Mouse (Mus musculus) adrenal gland, postnatal 36 days (tissue): Measurements from ENCODE around the gene Cacna2d1. TPM values are rescaled to one million over a fixed set of nuclear protein-coding genes. Genes with fewer than 3 reads are reported as not detected.

Source experiments
- DNase-seq, 2 experiments: peaks; one replicate each; pipeline ENCODE4 v3.0.0; 2021; ENCODE audit warnings: mixed read lengths in 1 of 2
- total RNA-seq, 2 experiments: library from RNA; stranded (reverse); gene quantifications; 2 replicates each; pipeline ENCODE4 v1.2.3; 2021

Gene Cacna2d1
- total RNA-seq, 2 experiments from 2014 or later, result 90.2 to 130 TPM

- DNase-seq, result no peak
Observed at GRCm38 (mm10) chr5:16265385-16265784, 330.9 kb downstream of the Cacna2d1 start.

- no peak for DNase-seq
Observed at GRCm38 (mm10) chr5:16277058-16277457, 342.6 kb downstream of the Cacna2d1 start.

GRCm38 (mm10) chr5:16281229-16281628, 346.7 kb downstream of the Cacna2d1 start:
- DNase-seq, result no peak

- peak; percentile 9 to 35 for DNase-seq
Observed at GRCm38 (mm10) chr5:16293223-16293622, 358.7 kb downstream of the Cacna2d1 start.

GRCm38 (mm10) chr5:16293825-16294224, 359.3 kb downstream of the Cacna2d1 start:
- no peak for DNase-seq

GRCm38 (mm10) chr5:16294708-16295107, 360.2 kb downstream of the Cacna2d1 start:
- DNase-seq, result no peak

GRCm38 (mm10) chr5:16297170-16297771, 362.8 kb downstream of the Cacna2d1 start:
- DNase-seq, result no peak

- no peak for DNase-seq
Observed at GRCm38 (mm10) chr5:16299631-16300030, 365.1 kb downstream of the Cacna2d1 start.

- peak; percentile 59 to 78 for DNase-seq
Observed at GRCm38 (mm10) chr5:16309168-16310006, 374.9 kb downstream of the Cacna2d1 start.

- no peak for DNase-seq
Observed at GRCm38 (mm10) chr5:16314242-16314641, 379.8 kb downstream of the Cacna2d1 start.

GRCm38 (mm10) chr5:16315983-16316390, 381.5 kb downstream of the Cacna2d1 start:
- no peak for DNase-seq

- no peak for DNase-seq
Observed at GRCm38 (mm10) chr5:16317680-16318242, 383.3 kb downstream of the Cacna2d1 start.

GRCm38 (mm10) chr5:16326610-16327009, 392.1 kb downstream of the Cacna2d1 start:
- no peak for DNase-seq

- no peak for DNase-seq
Observed at GRCm38 (mm10) chr5:16345393-16345792, 410.9 kb downstream of the Cacna2d1 start.

- DNase-seq, result no peak
Observed at GRCm38 (mm10) chr5:16355816-16356215, 421.3 kb downstream of the Cacna2d1 start.

GRCm38 (mm10) chr5:16357709-16358108, 423.2 kb downstream of the Cacna2d1 start:
- DNase-seq, result no peak

GRCm38 (mm10) chr5:16362076-16362475, 427.6 kb downstream of the Cacna2d1 start:
- no peak for DNase-seq

- no peak for DNase-seq
Observed at GRCm38 (mm10) chr5:16363171-16363570, 428.7 kb downstream of the Cacna2d1 start.

GRCm38 (mm10) chr5:16370706-16371105, 436.2 kb downstream of the Cacna2d1 start:
- no peak for DNase-seq

GRCm38 (mm10) chr5:16373966-16374365, 439.5 kb downstream of the Cacna2d1 start:
- no peak for DNase-seq

- no peak for DNase-seq
Observed at GRCm38 (mm10) chr5:16376329-16376908, 441.9 kb downstream of the Cacna2d1 start.

- no peak for DNase-seq
Observed at GRCm38 (mm10) chr5:16410011-16410410, 475.5 kb downstream of the Cacna2d1 start.

- no peak for DNase-seq
Observed at GRCm38 (mm10) chr5:16414693-16415092, 480.2 kb downstream of the Cacna2d1 start.
